Mouse (Mus musculus) C2C12 (cell line): ENCODE data around the gene Parp9.
"Not testable (repeated sequence)": the region's sequence is repeated elsewhere in the genome, so short reads cannot be mapped to it uniquely, and the experiment has no call there.

ENCODE experiments used
- CEBPB ChIP-seq: IDR thresholded peaks from one replicate; pipeline ENCODE4 v1.6.1; 2011; ENCODE audit warnings: low read depth, mild to moderate bottlenecking, control low read depth, moderate library complexity
- CTCF ChIP-seq: IDR thresholded peaks from one replicate; pipeline ENCODE4 v1.5.1; 2011; ENCODE audit not compliant: control insufficient read depth, insufficient read depth, insufficient read length
- FOSL1 ChIP-seq: IDR thresholded peaks from one replicate; pipeline ENCODE4 v1.8.0; 2011; ENCODE audit warnings: mild to moderate bottlenecking, low read length; ENCODE audit not compliant: poor library complexity, insufficient read depth, severe bottlenecking
- MAX ChIP-seq: IDR thresholded peaks from one replicate; pipeline ENCODE4 v1.6.1; 2011; ENCODE audit warnings: mild to moderate bottlenecking, control low read depth
- MYOD1 ChIP-seq: IDR thresholded peaks from one replicate; pipeline ENCODE4 v1.6.1; 2011; ENCODE audit warnings: low read depth; ENCODE audit not compliant: control insufficient read depth, insufficient read length
- USF1 ChIP-seq: IDR thresholded peaks from one replicate; pipeline ENCODE4 v1.6.1; 2011; ENCODE audit warnings: low read depth, mild to moderate bottlenecking, control low read depth, moderate library complexity

GRCm38 (mm10) chr16:35978450-35978849 is 40.2 kb downstream of the Parp9 start, which contains the start of gene Kpna1:
- TF ChIP-seq CTCF, MAX, USF1, MYOD1, CEBPB, FOSL1: not testable (repeated sequence)
